Mouse (Mus musculus) ovary, postnatal 14 days (tissue): ENCODE results near the gene Zfp46.
A peak's percentile ranks its signal among the peaks of the same experiment; 100 is the strongest.

ENCODE experiments used
- DNase-seq: peaks from one replicate; pipeline ENCODE4 v3.0.0; 2022; ENCODE audit warnings: low spot score

The Zfp46 gene

GRCm38 (mm10) chr4:136311042-136311999, 26.8 kb downstream of the Zfp46 start:
- DNase-seq: peak; percentile 37

- DNase-seq: no peak
Observed at GRCm38 (mm10) chr4:136312616-136313015, 28.1 kb downstream of the Zfp46 start.

- DNase-seq: no peak
Observed at GRCm38 (mm10) chr4:136317667-136318066, 33.2 kb downstream of the Zfp46 start.

GRCm38 (mm10) chr4:136320016-136320415, 35.5 kb downstream of the Zfp46 start:
- no peak for DNase-seq

GRCm38 (mm10) chr4:136324226-136324625, 39.7 kb downstream of the Zfp46 start:
- DNase-seq: no peak

- DNase-seq: no peak
Observed at GRCm38 (mm10) chr4:136327238-136327637, 42.8 kb downstream of the Zfp46 start.

GRCm38 (mm10) chr4:136328115-136328514, 43.6 kb downstream of the Zfp46 start:
- DNase-seq: no peak

- DNase-seq: no peak
Observed at GRCm38 (mm10) chr4:136331709-136332108, 47.2 kb downstream of the Zfp46 start.

- DNase-seq: no peak
Observed at GRCm38 (mm10) chr4:136333191-136333590, 48.7 kb downstream of the Zfp46 start.

- DNase-seq: no peak
Observed at GRCm38 (mm10) chr4:136335065-136335464, 50.6 kb downstream of the Zfp46 start.

- DNase-seq: no peak
Observed at GRCm38 (mm10) chr4:136337129-136337528, 52.6 kb downstream of the Zfp46 start.
